Mouse (Mus musculus) testis, adult 10 weeks (tissue): ENCODE data around the gene Rps27rt. TPM values are rescaled to one million over a fixed set of nuclear protein-coding genes. Genes with fewer than 3 reads are reported as not detected.

Experiments used
- polyA plus RNA-seq: library from polyadenylated mRNA; stranded (reverse); fragments of 350-450 nt; fragmentation: Illumina TruSeq; extraction: RNeasy Lipid Tissue Mini Kit (QIAGEN cat#74804); gene quantifications from one replicate; pipeline ENCODE4 v1.2.3, GENCODE M21; 2014; ENCODE audit warnings: low read depth, low replicate concordance

Rps27rt gene
- polyA plus RNA-seq: 53.4 TPM

GRCm38 (mm10) chr9:114982689-114983360, at the start of gene Rps27rt:
Gene Rps27rt, minus strand, starts transcription at chr9:114982739.

GRCm38 (mm10) chr9:114978281-114979111, 4.0 kb downstream of the Rps27rt start, which contains the start of gene Osbpl10:
Gene Osbpl10, plus strand, starts transcription at chr9:114978569.

GRCm38 (mm10) chr9:114933723-114934171, 48.8 kb downstream of the Rps27rt start, which contains the start of gene Gpd1l:
Gene Gpd1l, minus strand, starts transcription at chr9:114933987.

Other genes with a start within 250 kb of the Rps27rt start
- gene Cmtm7, start 200.9 kb downstream of the Rps27rt start, polyA plus RNA-seq: 0.70 TPM
- 0.88 TPM for gene Cmtm8, start 138.6 kb downstream of the Rps27rt start, polyA plus RNA-seq
- 4.8 TPM for gene Gpd1l, start 48.8 kb downstream of the Rps27rt start, polyA plus RNA-seq
- 5.2 TPM for gene Osbpl10, start 4.2 kb downstream of the Rps27rt start, polyA plus RNA-seq